Mouse (Mus musculus) embryonic facial prominence, embryonic 14.5 days (tissue): ENCODE results near the gene Cby3. TPM values are rescaled to one million over a fixed set of nuclear protein-coding genes. Genes with fewer than 3 reads are reported as not detected.

ENCODE experiments used
- ATAC-seq: fragments of 200-750 bp; cut with Nextera tagmentation; 2 replicates; pipeline ENCODE4 v1.8.0; 2017; ENCODE audit warnings: low read depth, moderate number of reproducible peaks, moderate TSS enrichment
- DNase-seq: peaks from one replicate; pipeline ENCODE4 v3.0.0-alpha.2; 2015; ENCODE audit warnings: low spot score
- H3K27ac ChIP-seq: fragments of 300-500 bp; sonication (generic); replicated peaks from 2 replicates; pipeline ENCODE4 v1.5.1; 2014; ENCODE audit warnings: low read depth, mild to moderate bottlenecking, low read length, moderate library complexity
- H3K27me3 ChIP-seq: fragments of 300-500 bp; sonication (generic); replicated peaks from 2 replicates; pipeline ENCODE4 v1.6.1; 2014; ENCODE audit warnings: low read length; ENCODE audit not compliant: control insufficient read depth, insufficient read depth
- H3K36me3 ChIP-seq: fragments of 300-500 bp; sonication (generic); 2 replicates; pipeline ENCODE4 v1.6.1; 2014; ENCODE audit warnings: low read length, mixed read lengths; ENCODE audit not compliant: control insufficient read depth, insufficient read depth
- H3K4me1 ChIP-seq: fragments of 300-500 bp; sonication (generic); 2 replicates; pipeline ENCODE4 v1.6.1; 2014; ENCODE audit warnings: antibody characterized with exemption, low read length; ENCODE audit not compliant: control insufficient read depth, insufficient read depth
- H3K4me2 ChIP-seq: fragments of 300-500 bp; sonication (generic); 2 replicates; pipeline ENCODE4 v1.6.1; 2014; ENCODE audit warnings: low read depth, mild to moderate bottlenecking, low read length, moderate library complexity, mixed read lengths
- H3K4me3 ChIP-seq: fragments of 300-500 bp; sonication (generic); 2 replicates; pipeline ENCODE4 v1.5.1; 2014; ENCODE audit warnings: low read depth, mild to moderate bottlenecking, low read length
- H3K9ac ChIP-seq: fragments of 300-500 bp; sonication (generic); 2 replicates; pipeline ENCODE4 v1.6.1; 2014; ENCODE audit warnings: low read depth, mild to moderate bottlenecking, low read length, moderate library complexity, mixed read lengths
- H3K9me3 ChIP-seq: fragments of 300-500 bp; sonication (generic); 2 replicates; pipeline ENCODE4 v1.6.1; 2016; ENCODE audit warnings: low read length; ENCODE audit not compliant: control insufficient read depth
- WGBS: fragments of 180-500 bp; shearing (Covaris S2); extraction: QIAGEN DNeasy Blood & Tissue Kit; methylation state at CpG from one replicate; pipeline ENCODE4 v1.1.7; 2014; 5-methylcytosine and 5-hydroxymethylcytosine counted together
- polyA plus RNA-seq: library from polyadenylated mRNA; unstranded; fragments of >200 nt; fragmentation: Nextera tagmentation; extraction: Ambion mirVana; gene quantifications from 2 replicates; pipeline ENCODE4 v1.2.1, GENCODE M21; 2014

The Cby3 gene
- polyA plus RNA-seq, 1 experiment from 2014 or later, result 0.35 TPM

DNA sequence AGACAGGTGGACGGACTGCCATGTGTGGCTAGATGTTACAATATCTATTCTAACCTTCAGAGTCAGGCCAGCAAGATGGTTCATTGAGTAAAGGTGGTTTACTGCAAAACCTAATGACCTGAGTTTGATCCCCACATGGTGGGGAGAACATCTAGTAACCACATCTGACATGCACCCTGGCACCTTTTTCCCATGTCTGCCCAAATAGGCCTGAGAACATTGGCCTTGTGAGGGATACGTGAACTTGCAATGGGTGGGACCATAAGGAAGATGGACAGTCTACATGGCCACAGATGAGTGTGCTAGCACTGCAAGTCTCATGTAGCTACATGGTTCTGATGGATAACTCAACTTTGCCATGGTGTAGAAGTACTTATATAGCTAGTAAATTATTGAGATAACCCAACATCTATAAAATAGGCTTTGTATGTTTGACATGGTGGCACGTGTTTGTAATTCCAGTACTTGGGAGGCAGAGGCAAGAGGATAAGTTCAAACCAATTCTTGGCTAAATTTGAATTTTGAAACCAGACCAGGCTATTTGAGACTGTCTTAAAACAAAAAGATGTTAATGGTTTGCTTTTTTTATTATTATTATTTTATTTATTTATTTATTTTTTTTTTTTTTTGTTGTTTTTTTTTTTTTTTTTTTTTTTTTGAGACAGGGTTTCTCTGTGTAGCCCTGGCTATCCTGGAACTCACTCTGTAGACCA is 34.1 kb downstream of the Cby3 start:
- H3K4me1 ChIP-seq, result no peaks in the 10 kb centered on the region
- H3K27ac ChIP-seq, result no peak overlapping the region
- 92% methylated on average over 3 of the region's 3 CpGs for WGBS
- DNase-seq (no peak), ATAC-seq (no peak)
- H3K9me3 ChIP-seq, result no peaks in the 10 kb centered on the region
- no peaks in the 10 kb centered on the region for H3K27me3 ChIP-seq
- no peak overlapping the region for H3K4me2 ChIP-seq
- H3K36me3 ChIP-seq, result peaks cover 64% of the 10 kb centered on the region
- no peak overlapping the region for H3K9ac ChIP-seq
- H3K4me3 ChIP-seq, result no peak overlapping the region

DNA sequence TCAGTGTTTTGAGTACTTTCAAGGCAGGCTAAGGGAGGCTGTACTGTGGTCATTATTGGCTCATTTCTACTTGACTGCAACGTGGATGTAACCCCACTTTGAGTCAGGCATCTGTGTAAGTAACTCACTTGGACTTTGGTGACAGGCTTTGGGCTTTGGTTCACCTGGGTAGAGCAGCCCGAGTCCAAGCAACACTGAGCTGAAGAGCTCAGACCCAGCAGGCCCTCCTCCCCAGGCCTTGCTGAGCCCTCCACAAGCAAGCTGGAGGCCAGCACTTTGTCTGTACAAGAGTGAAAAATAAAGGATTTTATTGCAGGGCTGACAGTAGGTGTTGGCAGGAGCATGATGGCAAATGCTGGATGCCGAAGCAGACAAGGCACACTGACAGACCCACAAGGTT is 34.7 kb downstream of the Cby3 start:
- H3K9ac ChIP-seq, result no peak overlapping the region
- H3K27ac ChIP-seq, result no peak overlapping the region
- no peak overlapping the region for H3K4me2 ChIP-seq
- H3K9me3 ChIP-seq, result no peaks in the 10 kb centered on the region
- no peak for ATAC-seq
- DNase-seq, result no peak
- H3K27me3 ChIP-seq, result no peaks in the 10 kb centered on the region
- 74% methylated on average over 3 of the region's 3 CpGs for WGBS
- H3K36me3 ChIP-seq, result peaks cover 65% of the 10 kb centered on the region
- H3K4me3 ChIP-seq, result no peak overlapping the region
- no peaks in the 10 kb centered on the region for H3K4me1 ChIP-seq

- Histone ChIP-seq H3K27ac (no peak overlapping the region), H3K4me1 (no peaks in the 10 kb centered on the region), H3K4me2 (no peak overlapping the region), H3K27me3 (no peaks in the 10 kb centered on the region), H3K36me3 (peaks cover 68% of the 10 kb centered on the region), H3K4me3 (no peak overlapping the region), H3K9me3 (no peaks in the 10 kb centered on the region), H3K9ac (no peak overlapping the region)
- DNase-seq (no peak), ATAC-seq (no peak)
- 69% methylated on average over 5 of the region's 5 CpGs for WGBS
These were observed 35.4 kb downstream of the Cby3 start for GRCm38 (mm10) chr11:50389616-50390015.

GRCm38 (mm10) chr11:50391272-50391960 is 37.2 kb downstream of the Cby3 start:
- ATAC-seq, result no peak

GRCm38 (mm10) chr11:50393306-50393705 is 39.0 kb downstream of the Cby3 start:
- H3K4me3 ChIP-seq, result no peak overlapping the region
- no peaks in the 10 kb centered on the region for H3K9me3 ChIP-seq
- peaks cover 68% of the 10 kb centered on the region for H3K36me3 ChIP-seq
- DNase-seq (no peak), ATAC-seq (no peak)
- H3K27me3 ChIP-seq, result no peaks in the 10 kb centered on the region
- no peaks in the 10 kb centered on the region for H3K4me1 ChIP-seq
- no peak overlapping the region for H3K27ac ChIP-seq
- no peak overlapping the region for H3K4me2 ChIP-seq
- WGBS, result 90% methylated on average over 6 of the region's 6 CpGs
- no peak overlapping the region for H3K9ac ChIP-seq

More at GRCm38 (mm10) chr11:50391272-50391960, 37.2 kb downstream of the Cby3 start:
- peaks cover 66% of the 10 kb centered on the region for H3K36me3 ChIP-seq
- no peaks in the 10 kb centered on the region for H3K9me3 ChIP-seq
- no peaks in the 10 kb centered on the region for H3K27me3 ChIP-seq
- H3K4me3 ChIP-seq, result no peak overlapping the region
- no peak overlapping the region for H3K9ac ChIP-seq
- 91% methylated on average over 4 of the region's 4 CpGs for WGBS
- H3K27ac ChIP-seq, result no peak overlapping the region
- no peaks in the 10 kb centered on the region for H3K4me1 ChIP-seq
- no peak for DNase-seq
- no peak overlapping the region for H3K4me2 ChIP-seq

DNA sequence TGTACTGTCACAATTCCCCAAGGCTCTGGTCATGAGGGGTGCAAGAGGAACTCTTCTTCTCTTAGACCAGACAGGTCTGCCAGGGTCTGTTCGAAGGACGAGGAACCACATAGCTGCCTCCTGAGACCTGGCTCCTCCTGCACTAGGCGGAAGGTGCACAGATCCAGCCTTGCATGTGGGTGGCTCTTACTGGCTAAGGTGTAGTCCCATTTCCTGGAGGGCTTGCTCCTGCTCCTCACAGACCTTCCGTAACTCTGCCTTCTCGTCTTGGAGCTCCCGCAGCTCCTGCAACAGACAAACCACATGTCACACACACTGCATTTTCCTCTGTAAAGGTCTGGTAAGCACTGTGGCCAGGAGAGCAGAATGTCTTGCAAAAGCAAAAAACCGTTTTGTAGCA is 40.5 kb downstream of the Cby3 start:
- H3K4me2 ChIP-seq, result no peak overlapping the region

DNA sequence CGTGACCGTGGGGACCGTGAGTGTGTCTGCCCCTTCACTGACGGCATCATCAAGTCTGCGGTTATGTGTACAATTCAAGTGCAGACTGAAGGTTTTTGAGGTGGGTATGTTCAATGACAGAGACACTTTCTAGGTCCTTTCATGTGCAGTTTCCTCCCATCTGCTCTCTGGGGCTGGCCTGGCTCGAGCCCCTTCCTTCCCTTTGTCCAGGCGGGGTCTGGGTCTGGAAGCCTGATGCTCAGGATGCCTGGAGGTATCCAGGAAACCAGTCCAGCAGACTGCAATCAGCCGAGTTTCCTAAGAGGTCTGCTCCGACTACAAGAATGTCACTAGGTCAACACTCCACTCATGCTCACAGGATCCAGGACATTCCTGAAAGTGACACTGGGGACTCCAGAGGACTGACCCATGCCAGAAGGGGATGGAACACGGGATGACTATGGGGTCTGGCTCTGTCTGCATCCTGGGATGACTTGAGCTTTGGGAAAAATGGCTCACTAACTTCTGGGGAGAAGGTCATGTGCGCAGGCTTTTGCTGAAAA is 42.6 kb downstream of the Cby3 start:
- WGBS, result 79% methylated on average over 11 of the region's 11 CpGs
- Histone ChIP-seq H3K27ac (no peak overlapping the region), H3K9me3 (no peaks in the 10 kb centered on the region), H3K27me3 (no peaks in the 10 kb centered on the region), H3K4me3 (no peak overlapping the region), H3K4me2 (no peak overlapping the region), H3K4me1 (no peaks in the 10 kb centered on the region), H3K36me3 (peaks cover 73% of the 10 kb centered on the region), H3K9ac (no peak overlapping the region)
- DNase-seq (no peak), ATAC-seq (no peak)

More for the DNA sequence above, 40.5 kb downstream of the Cby3 start:
- H3K4me3 ChIP-seq, result no peak overlapping the region
- no peak for ATAC-seq
- DNase-seq, result no peak
- H3K36me3 ChIP-seq, result peaks cover 64% of the 10 kb centered on the region
- no peaks in the 10 kb centered on the region for H3K4me1 ChIP-seq
- 94% methylated on average over 7 of the region's 7 CpGs for WGBS
- no peak overlapping the region for H3K9ac ChIP-seq
- no peaks in the 10 kb centered on the region for H3K9me3 ChIP-seq
- no peak overlapping the region for H3K27ac ChIP-seq
- H3K27me3 ChIP-seq, result no peaks in the 10 kb centered on the region

GRCm38 (mm10) chr11:50397316-50397715 is 43.1 kb downstream of the Cby3 start:
- Histone ChIP-seq H3K27ac (no peak overlapping the region), H3K4me1 (no peaks in the 10 kb centered on the region), H3K4me3 (no peak overlapping the region), H3K27me3 (no peaks in the 10 kb centered on the region), H3K36me3 (peaks cover 75% of the 10 kb centered on the region), H3K9ac (no peak overlapping the region), H3K9me3 (no peaks in the 10 kb centered on the region), H3K4me2 (no peak overlapping the region)
- 81% methylated on average over 9 of the region's 9 CpGs for WGBS
- DNase-seq (no peak), ATAC-seq (no peak)
